In genomic region chr13:111413156-111413555, GRCm38 (mm10) we compare ENCODE assay signal across 8 mouse cellular contexts.
DNase-seq lines count a peak whose midpoint lies in the region; ATAC-seq and TF ChIP-seq lines count a peak whose summit lies in the region.
"Had no signal": no experiment of that assay in that cellular context is flagged by ENCODE, and none has a peak within 500 bp of the region (broad histone marks: within the 10 kb centered on the region; RNA-seq: fewer than 3 reads in every experiment).

No protein-coding gene starts in this region.

- H3K4me2 ChIP-seq in kidney, embryonic 16.5 days (replicated peaks; ENCODE audit: low read depth, low read length) = no peak overlapping the region

- no peak overlapping the region for H3K9ac ChIP-seq in kidney, embryonic 16.5 days (replicated peaks; ENCODE audit: low read length)
- H3K9ac ChIP-seq in ES-E14 (ENCODE audit: insufficient read depth, low read depth, low read length, poor library complexity, severe bottlenecking) = no peak overlapping the region

- no peak overlapping the region for H3K27ac ChIP-seq in kidney, embryonic 16.5 days (ENCODE audit: low read length)
- no peak overlapping the region for H3K27ac ChIP-seq in ES-E14 (ENCODE audit: insufficient read depth, low read depth, low read length, poor library complexity, severe bottlenecking)
- H3K27ac ChIP-seq: macrophage had no signal

- no peaks in the 10 kb centered on the region for H3K27me3 ChIP-seq in kidney, embryonic 16.5 days (ENCODE audit: insufficient read depth, low read length)

- no peak for ATAC-seq in kidney, embryonic 16.5 days (ENCODE audit: low FRiP score, low TSS enrichment)
- ATAC-seq in erythroblast, adult 5-6 weeks (replicated peaks; ENCODE audit: low FRiP score, poor library complexity, severe bottlenecking) = peak; percentile 77; the same call in 1 of the 2 replicates
- ATAC-seq in neutrophil, adult 5-6 weeks (ENCODE audit: extremely low read depth, insufficient number of reproducible peaks, low FRiP score, poor library complexity, severe bottlenecking) = peak; percentile 55; the same call in 1 of the 2 replicates

- DNase-seq in kidney, adult 8-10 months = peak; percentile 23 to 58
- DNase-seq in ES-E14 (ENCODE audit: low read depth, low spot score) = peak; percentile 31
- peak; percentile 55 to 79 for DNase-seq in adrenal gland, postnatal 36 days
- peak; percentile 66 to 82 for DNase-seq in left cerebral cortex, adult 18-20 months (ENCODE audit: low spot score in 2 of 2)

- no peaks in the 10 kb centered on the region for H3K4me1 ChIP-seq in kidney, embryonic 16.5 days (ENCODE audit: insufficient read depth, low read length)
- no peaks in the 10 kb centered on the region; a peak in 1 of 4 replicates for H3K4me1 ChIP-seq in ES-E14 (ENCODE audit: control insufficient read depth in 2 of 2, insufficient read depth in 2 of 2, low read length in 2 of 2, poor library complexity in 1 of 2)

- in situ Hi-C loops in ES-E14 (cut with MboI; ENCODE audit: low sequenced_read_pairs in 2 of 2, unreplicated experiment in 2 of 2) = loop anchor here (5.0 to 25.0 kb wide), 2 partner anchors 1026 to 1031 kb away; partner anchors contain the start of gene Plk2 (in 1 of the 2)

- no peaks in the 10 kb centered on the region for H3K36me3 ChIP-seq in kidney, embryonic 16.5 days (ENCODE audit: insufficient read depth, low read length)
- no peaks in the 10 kb centered on the region for H3K36me3 ChIP-seq in ES-E14 (ENCODE audit: control insufficient read depth, insufficient read depth, low read length, poor library complexity, severe bottlenecking)

- no peak overlapping the region for H3K4me3 ChIP-seq in kidney, embryonic 16.5 days (ENCODE audit: low read length)
- H3K4me3 ChIP-seq in ES-E14 (ENCODE audit: insufficient read depth in 1 of 2, low read depth in 1 of 2, low read length in 2 of 2, poor library complexity in 1 of 2, severe bottlenecking in 1 of 2) = no peak overlapping the region

- H3K9me3 ChIP-seq in kidney, embryonic 16.5 days (ENCODE audit: low read length) = no peaks in the 10 kb centered on the region
- H3K9me3 ChIP-seq in ES-E14 (ENCODE audit: control insufficient read depth, insufficient read depth, low read depth, low read length) = no peaks in the 10 kb centered on the region

- 45% methylated on average over 4 of the region's 4 CpGs for WGBS in kidney, embryonic 16.5 days

TF ChIP-seq in ES-E14, 5 proteins besides CTCF, POLR2A, EP300 and RAD21:
- TF ChIP-seq MAFK (IDR thresholded peaks at IDR 0.05; ENCODE audit: insufficient read depth, low read depth, low read length) (no peak), HCFC1 (IDR thresholded peaks at IDR 0.05; ENCODE audit: borderline replicate concordance, insufficient read depth, low read length) (no peak), CHD2 (IDR thresholded peaks at IDR 0.05; ENCODE audit: low read depth, low read length) (no peak), ZC3H11A (IDR thresholded peaks at IDR 0.05; ENCODE audit: borderline replicate concordance, low read depth, low read length) (no peak), ZNF384 (IDR thresholded peaks at IDR 0.05; ENCODE audit: low read depth, low read length) (no peak)
